Mouse (Mus musculus) erythroblast, embryonic 14.5 days (primary cell): ENCODE data around the gene Sorcs2.

Source experiments
- GATA1 ChIP-seq: IDR thresholded peaks from 2 replicates; pipeline ENCODE4 v1.6.1; 2012; ENCODE audit warnings: low read length, inconsistent platforms, mixed read lengths
- TAL1 ChIP-seq: IDR thresholded peaks from 3 replicates; pipeline ENCODE4 v1.6.1; 2012; ENCODE audit warnings: low read length, inconsistent platforms, mixed read lengths

- no peak for TF ChIP-seq GATA1
- no peak for TF ChIP-seq TAL1
These were observed 93.5 kb downstream of the Sorcs2 start for GRCm38 (mm10) chr5:36304299-36304980.
